Mouse (Mus musculus) retina, postnatal 1 day (tissue): ENCODE results near the gene Ercc5.

ENCODE experiments used
- DNase-seq: peaks from one replicate; pipeline ENCODE4 v3.0.0-alpha.2; 2012

The Ercc5 gene

DNA sequence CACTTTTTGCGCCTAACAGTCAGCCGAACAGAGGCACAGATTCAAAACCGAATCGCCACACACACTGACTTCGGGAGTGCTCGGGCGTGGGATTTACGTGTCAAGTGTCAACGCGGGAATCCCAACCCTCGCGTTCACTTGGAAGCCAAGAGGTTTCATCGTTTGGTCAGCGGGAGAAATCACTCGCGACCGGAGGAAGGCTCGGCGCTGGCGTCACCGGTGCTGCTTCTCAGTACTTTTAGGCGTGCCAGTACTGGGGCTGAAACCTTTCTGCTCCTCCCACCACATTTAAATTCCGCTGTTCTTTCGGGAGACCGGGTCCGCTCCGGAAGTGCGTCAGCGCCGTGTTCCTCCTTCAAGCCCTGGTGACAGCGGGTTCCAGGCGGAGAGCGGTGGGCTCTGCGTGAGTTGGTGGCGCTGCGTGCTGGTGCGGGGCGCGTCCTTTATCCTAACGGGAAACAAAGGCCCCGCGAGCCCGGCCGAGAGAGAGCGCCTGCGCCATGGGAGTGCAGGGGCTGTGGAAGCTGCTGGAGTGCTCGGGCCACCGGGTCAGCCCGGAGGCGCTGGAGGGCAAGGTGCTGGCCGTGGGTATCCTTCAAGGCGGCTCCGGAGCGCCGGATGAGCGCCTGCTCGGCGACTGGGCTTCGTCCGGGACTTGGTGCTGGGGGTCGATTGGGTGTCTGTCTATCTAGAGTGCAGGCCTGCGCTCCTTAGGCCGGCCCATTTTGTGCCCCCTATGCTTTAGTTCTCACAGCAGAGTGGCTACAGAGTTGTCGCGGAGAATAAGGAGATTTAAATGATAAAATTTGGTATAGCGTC is at the start of gene Ercc5:
Ercc5 (plus strand) TSS at position 182 of the 819 bp plus-strand sequence.
- peak; percentile 95 for DNase-seq

DNA sequence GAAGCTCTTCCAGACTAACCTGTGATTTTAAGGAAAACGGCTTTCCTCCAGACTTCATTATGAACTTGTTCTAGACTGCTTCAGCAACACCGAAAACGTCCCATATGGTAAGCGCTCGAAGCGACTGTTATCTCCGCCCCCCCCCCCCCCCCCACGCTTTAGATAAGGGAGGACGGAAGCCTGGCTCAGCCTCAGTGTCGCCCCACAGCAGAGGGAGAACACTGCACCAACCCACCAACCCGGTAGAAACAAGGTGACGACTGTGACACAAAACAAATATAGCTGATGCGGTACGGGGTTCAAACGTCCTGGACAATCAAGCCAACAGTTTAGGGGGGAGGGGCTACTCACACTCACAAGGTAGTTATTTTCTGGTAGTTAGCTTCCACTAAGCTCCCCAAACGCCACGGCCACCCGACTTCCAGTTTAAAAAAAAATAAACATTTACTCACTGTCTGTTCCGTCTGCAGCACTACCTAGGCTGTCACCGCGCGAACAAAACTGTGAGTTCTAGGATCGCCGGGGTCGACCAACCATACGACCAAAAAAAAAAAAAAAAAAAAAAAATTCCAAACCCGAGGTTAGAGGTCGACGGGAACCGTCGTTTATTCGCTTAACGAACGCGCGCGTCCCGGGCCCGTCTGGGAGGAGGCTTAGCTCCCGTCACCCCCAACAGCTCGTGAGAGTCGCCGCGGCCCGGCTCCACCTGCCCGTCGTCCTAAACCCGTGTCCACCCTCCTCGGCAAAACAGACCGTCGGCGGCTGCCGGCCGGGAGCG is 45.9 kb upstream of the Ercc5 start:
- DNase-seq: peak; percentile 63

DNA sequence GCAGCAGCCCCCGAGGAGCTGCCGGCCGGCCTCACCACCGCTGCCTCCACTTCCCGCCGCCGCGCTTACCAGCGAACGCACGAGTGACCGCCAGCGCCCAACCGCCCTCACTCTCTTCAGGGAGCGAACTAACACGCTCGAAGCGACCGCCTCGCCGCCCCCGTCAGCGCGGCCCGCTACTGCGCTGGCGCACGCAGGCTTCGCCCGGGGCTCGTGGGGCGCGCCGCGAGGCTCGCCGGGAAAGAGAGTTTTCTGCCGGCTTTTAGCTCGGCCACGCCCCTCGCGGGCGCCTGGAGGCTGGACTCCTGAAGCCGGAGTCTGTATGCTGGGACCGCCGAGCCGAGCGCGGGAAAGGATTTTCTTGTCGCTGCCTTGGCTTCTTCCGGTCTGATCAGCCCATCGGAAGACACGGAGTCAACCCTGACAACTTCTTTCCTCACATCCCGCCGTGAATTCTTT is 45.3 kb upstream of the Ercc5 start, which contains the start of gene Tex30:
Tex30 (minus strand) TSS at position 183 of the 459 bp plus-strand sequence.
- DNase-seq: peak; percentile 98

DNA sequence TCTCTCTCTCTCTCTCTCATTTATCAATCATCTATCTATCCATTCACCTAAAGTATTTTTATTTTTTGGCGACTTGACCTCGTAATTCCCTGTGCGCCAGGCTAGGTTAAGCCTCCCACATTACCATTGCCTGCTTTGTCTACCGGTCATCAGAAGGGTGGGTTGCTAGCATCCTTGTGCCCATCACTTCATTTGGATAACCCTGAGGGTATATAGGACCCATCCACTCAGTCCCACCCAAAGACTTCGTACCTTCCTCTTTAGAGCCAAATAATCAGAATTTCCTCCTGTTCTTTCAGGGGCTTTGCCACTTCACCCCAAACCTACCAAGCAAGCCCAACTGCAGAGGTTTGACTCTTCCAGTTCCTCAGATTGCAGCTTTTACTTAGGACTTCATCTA is 44.6 kb upstream of the Ercc5 start:
- peak; percentile 27 for DNase-seq

DNA sequence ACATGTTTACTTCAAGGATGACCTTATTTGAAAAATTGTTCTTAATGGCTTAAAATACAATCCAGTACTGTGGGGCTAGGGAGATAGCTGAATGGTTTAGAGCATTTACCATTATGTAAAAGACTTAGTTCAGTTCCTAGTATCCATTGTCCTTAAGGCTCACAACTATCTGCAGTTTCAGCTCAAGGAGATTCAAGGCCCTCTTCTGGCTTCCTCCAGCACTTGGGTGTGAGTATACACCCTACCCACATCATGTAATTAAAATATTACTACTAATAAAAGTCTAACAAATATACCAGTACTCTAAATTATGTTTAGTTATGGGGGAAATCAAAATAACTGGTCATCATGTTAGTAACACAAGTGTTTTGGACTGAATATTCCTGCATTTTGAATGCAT is 30.0 kb upstream of the Ercc5 start:
- no peak for DNase-seq

DNA sequence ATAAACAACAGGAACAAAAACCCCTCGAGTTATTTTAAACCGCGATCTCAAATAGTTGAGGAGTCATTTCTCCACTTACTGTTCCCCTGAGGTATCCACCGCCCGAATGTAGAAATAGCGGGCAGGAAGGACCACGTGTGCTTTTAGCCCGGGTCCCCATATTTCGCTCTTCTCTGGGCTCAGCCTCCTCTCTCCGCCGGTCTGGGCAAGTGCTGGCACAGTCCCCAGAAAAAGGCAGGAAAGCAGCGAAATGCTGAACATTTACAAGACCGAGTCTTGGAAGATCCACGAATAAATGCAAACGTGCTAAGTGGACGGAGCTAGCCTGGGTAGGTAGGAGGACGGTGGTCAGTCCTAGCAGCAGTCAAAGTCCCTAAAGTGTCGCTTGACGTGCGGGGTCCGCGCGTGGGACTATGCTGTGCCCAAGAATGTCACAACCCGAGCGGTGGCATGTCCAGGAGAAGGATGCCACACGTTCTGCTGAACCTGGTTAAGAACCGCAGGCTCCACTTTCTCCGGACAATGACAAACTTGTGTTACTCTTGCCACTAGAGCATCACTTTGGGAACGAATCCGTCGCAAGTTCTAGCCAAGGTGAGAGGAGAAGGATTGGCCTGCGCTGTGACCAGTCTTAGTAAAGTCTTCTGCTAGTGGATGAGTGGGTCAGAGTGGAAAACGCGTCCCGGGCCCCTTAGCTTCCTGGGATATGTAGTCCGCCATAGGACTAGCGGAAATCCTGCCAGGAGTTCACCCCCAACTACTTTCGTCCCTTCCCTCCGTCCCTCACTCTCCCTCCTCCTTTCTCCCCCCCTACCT is 29.1 kb upstream of the Ercc5 start, which contains the start of the genes Kdelc1 and Bivm:
Kdelc1 (minus strand) TSS at position 570 of the 816 bp plus-strand sequence.
Bivm (plus strand) TSS at position 719 of the 816 bp plus-strand sequence.
- peak; percentile 97 for DNase-seq

DNA sequence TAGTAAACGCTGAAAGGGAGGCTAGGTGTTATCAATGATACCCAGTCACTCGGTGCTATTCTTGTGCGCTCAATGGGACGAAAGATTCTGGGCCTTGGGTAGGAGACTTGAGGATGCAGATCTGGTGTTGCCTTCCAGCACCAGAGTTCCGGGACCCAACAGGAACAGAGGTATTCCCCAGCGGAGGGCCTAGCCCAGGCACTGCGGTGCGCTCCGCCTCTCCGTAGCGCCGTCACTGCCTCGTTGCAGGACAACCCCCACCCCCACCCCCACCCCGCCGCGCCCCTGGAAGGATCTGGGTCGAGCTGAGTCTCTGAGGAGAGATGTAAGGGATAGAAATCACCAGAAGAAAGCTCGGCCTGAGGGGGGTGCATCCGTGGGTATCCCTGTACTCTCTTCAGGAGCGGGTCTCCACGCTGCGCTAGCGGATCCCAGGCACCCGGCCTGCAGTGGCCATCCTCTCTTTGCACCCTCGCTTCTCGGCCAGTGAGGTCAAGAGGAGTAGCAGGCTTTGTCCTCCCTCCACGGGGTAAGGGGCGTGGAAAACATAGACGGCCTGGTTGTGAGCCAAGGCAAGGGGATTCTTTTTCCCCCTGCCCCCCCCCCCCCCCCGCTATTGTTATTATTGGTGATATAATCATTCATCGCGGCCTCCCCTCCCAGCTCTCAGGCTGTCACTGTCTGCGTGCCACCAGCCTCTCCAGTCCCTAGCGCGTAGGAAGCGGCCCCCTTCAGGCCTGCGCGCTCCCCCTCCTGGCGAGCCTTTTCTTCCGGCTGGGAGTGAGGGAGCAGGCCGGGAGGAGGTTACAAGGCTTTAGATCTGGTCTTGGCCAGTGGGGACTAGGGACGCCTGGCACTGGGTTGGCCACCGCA is 28.1 kb upstream of the Ercc5 start:
- peak; percentile 93 for DNase-seq

DNA sequence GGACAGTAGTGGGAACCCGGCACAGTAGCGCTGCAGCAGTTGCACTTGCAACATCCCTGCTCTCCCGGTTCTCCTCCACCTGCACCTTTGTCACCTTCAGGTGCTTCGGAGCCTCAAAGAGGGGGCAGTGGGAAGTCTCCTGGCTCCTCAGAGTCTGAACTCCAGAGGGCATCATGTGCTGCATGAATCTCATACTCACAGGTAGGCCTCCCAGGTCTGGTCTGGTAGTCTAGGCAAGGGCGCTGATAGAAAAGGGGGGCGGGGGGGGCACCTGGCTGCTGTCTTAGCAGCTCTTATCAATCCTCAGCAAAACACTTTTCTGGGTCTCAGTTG is 27.5 kb upstream of the Ercc5 start:
- DNase-seq: no peak

DNA sequence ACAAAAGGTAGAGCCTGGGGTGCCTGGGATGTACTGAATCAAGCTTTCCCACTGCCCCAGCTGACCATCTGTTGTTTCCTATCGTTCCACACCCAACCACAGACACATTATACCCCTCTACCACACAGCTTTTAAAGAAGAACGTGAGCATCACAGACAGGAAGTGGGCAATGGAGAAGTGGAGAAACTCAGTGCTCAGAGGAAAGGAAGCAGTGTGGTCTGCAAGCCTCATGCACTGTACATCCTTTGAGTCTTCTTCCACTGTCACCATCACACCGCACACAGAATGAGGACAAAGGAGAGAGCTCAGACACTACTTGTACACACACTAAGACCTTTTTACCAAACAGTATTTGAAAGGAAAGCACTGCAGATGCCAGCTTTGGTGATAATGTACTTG is 25.3 kb upstream of the Ercc5 start:
- no peak for DNase-seq

DNA sequence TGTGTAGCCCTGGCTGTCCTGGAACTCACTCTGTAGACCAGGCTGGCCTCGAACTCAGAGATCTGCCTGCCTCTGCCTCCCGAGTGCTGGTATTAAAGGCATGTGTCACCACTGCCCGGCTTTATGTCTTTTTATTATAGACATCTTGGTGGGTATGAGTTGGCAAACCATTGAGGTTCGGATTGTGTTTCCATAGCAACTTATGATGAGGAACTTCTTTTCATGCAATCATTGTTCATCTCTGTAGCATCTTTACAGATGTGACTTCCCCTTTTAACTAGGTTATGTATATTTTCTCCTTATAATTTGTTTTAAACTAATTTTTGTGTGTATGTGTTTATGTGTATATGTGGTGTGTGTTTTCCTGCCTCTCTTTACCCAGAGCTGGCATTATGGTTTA is 22.0 kb upstream of the Ercc5 start:
- no peak for DNase-seq

DNA sequence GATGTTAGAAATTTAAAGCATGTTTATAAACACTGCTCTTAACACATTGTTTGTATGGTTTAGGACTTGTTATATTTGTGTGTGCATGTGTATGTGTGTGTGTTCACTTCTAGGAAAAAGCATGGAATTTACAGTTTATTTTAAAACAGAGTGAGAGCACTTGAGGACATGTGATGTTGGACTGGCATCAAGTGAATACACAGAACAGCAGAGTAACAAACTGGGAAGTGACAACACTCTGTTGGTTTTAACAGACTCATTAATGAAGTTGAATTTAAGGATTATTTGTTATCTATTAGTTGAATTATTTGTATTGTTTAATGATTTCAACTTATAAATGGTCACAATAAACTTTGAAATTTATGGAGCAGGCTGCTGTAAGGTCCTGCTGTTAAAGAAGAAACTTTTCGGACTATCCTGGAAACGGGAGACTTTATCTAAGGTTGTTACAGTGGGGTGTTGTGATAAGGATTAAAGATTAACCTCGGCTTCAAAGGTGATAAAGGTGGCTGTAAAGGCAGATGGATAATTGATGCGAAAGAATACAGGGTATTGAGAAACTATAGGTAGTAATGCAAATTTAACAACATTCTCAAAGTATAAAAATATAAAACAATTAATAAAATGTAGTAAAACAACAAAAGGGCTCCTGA is 17.5 kb upstream of the Ercc5 start:
- DNase-seq: no peak

DNA sequence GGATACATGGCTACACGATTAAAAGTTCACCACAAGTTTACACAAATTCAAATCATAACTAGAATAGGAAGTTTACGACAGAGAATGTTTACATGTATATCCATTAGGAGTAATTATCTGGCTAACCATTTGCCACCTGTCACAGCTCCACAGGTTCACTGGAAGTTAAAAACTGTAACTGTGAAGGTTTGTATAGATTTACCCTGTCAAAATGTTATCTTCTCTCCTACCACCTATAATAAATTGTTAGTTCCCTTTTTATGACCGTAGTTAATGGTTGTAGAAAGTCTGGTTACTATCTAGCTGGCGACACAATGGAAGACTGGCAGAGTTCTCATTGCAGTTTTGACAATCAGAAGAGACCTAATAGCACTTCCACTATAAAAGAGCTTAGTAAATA is 7.3 kb upstream of the Ercc5 start:
- DNase-seq: no peak

DNA sequence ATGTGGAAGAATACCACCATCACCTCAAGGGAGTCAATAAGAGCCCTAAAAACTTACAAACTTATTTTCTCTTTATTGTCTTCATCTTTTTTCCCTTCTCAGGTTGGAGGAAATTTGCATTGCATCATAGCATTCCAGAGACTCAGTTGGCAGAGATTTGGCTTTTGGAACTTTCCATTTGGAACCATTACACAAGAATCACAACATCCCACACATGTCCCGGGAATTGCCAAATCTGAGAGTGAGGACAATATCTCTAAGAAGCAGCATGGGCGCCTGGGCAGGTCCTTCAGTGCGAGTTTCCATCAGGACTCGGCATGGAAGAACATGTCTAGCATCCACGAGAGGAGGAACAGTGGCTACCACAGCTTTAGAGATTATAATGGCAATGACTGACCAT is 4.8 kb upstream of the Ercc5 start:
- no peak for DNase-seq

DNA sequence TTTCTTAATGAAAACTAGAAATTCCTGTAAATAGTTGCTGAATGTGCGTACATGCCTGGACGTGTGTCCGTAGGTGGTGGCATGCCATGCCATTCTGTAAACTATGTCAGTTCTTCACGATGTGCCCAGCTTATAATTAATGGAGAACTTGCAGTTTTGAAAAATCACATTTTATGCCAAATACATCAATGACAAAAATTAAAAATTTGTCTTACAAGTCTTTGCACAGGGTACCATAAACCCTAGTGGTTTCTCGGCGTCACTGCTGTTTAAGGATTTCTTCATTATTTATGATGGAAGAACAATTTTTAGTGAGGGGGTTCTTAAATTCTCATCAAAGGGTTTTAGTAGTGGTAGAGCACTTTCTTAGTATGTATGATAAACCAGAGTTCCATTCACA is 1.2 kb downstream of the Ercc5 start:
- DNase-seq: peak; percentile 15

DNA sequence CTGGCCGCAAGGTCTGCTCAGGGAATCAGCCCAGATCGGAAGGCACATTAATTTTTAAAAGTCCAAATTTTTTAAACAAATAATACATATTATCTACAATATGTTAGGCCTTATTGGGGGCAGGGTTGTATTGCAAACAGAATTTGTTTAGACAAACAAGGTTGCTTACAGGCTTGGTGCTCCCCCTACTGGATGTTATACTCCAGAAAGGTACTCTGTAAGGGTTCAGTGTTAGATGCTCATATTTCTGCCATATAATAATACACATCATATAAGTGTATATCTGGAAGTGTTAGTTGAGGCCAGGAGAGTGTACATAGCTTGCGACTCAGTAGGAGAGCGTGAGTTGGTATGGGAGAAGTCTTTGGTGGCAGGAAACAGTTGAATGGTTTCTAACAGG is 7.7 kb downstream of the Ercc5 start:
- peak; percentile 42 for DNase-seq

DNA sequence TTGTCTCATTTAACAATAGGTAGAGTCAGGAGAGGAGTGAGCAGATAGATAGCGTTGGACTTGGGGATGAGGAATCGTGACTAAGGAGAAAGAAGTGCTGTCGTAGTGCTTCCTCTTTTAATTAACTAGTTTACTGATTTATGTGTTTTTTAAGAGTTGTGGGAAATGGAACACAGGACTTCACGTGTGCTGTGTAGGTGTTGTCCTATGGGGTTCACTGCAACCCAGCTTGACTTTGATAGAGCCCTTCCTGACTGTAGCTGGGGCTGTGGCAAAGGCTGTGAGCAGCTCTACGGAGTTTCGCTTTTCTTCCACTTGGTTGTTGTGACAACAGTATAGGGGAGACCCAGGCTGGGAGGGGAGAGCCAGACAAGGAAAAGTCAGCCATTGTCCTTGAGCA is 10.8 kb downstream of the Ercc5 start:
- no peak for DNase-seq

DNA sequence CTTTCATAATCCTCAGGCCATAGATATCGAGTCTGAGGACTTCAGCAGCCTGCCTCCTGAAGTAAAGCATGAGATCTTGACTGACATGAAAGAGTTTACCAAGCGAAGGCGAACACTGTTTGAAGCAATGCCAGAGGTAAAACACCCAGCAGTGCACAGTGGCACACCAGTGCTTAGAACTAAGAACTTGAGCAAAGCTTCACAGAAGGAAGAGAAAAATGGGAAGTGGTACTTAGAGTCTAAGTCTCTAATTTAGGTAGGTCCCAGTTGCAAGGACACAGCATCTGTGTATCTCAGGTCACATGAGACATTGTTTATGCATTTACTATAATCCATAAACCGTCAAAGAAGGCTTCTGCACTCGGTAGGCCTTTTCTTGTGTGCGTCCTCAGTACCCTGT is 14.3 kb downstream of the Ercc5 start:
- DNase-seq: no peak

DNA sequence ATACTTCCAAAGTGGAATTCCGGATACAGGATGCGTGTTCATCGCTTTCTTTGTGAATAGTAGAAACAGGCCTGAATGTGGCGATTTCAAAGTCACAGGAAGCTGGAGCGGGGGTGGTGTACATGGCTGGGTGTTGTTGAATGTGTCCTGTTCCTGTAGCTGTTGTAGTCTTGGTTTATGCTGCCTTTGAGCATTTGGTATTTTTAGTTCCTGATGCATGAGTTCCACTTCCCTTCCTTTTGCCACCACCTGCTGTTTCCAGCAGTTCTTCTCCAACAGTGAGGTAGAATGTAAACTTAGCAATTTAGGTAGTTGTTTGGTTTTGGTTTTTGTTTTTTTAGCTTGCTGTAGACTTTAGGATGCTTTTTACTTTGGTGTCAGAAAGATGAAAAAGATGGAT is 14.8 kb downstream of the Ercc5 start:
- DNase-seq: no peak

DNA sequence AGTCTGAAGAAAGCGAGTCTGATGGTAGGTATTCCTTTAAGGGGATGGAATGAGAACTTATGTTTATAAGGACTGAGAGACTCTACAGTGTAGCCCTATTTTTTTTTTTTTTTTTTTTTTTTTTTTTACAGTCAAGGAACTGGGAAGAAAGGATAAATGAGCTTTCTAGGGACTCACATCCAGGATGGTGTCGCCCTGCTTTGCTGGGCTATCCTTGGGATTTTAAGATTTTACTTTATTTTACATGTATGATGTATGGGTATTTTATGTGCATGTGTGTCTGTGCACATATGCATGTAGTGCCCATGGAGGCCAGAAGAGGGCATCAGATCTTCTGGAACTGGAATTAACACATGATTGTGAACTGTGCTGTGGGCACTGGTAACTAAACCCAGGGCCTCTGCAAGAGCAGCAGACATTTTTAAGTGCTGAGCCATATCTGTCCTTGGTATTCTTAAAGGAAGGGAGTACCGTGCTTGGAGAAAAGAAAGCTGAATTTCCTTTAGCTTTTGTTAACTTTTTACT is 20.4 kb downstream of the Ercc5 start:
- DNase-seq: no peak

DNA sequence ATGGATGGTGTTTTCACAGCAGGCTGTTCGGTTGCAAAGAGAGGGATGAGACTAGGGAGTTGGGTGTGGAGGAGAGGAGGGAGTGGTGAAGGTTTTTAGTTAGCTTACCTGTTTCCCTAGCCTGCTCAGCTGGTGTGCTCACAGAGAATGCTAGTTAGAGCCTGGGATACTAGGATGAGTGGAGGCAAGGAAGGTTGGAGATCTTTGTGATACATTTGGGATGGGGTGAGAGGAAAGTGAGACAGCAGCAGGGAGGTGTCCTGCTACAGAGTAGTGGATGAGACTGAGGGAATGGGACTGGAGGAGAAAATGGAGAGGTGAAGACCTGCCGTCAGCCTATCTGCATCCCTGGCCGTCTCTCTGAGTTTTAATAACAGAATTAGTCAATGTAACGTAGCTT is 25.1 kb downstream of the Ercc5 start:
- no peak for DNase-seq

DNA sequence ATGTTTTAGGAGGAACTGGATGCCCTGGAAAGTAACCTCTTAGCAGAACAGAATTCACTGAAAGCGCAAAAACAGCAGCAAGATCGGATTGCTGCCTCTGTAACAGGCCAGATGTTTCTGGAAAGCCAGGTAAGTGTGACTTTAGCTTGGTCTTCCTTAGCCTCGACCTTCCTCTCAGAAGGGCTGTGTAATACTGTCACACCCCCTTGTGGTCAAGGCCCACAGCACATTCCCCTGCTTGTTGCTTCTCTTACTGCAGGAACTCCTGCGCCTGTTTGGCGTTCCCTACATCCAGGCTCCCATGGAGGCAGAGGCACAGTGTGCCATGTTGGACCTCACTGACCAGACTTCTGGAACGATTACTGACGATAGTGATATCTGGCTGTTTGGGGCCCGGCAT is 26.4 kb downstream of the Ercc5 start:
- no peak for DNase-seq
